Mouse (Mus musculus) cerebellum, adult 9-11 months (tissue): Measurements from ENCODE around the gene Bicra.

Source experiments
- DNase-seq: peaks from one replicate; pipeline ENCODE4 v3.0.0; 2022

The Bicra gene

DNA sequence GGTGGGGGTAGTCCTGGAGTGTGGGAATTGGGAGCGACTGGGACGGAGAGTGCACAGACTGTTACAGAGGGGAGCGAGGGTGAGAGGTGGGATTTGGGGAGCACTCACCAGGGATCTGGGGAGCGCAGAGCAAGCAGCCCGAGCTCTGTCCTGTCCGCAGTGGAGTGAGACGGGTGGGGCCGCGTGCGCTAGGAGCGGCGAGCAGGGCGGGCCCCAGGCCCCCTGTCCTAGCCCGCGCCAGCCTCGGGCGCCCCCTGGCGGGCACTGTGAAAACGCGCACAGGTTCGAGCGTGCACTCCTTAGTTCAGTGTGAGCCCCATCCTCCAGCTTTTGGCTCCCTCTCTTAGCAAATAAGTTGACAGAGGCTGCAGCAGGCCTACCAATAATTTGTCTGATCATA lies 80.4 kb downstream of the Bicra start, which contains the start of gene Ehd2:
TSS of gene Ehd2 (minus strand) at position 256 of the 400 bp plus-strand sequence.
- DNase-seq: peak; percentile 75

DNA sequence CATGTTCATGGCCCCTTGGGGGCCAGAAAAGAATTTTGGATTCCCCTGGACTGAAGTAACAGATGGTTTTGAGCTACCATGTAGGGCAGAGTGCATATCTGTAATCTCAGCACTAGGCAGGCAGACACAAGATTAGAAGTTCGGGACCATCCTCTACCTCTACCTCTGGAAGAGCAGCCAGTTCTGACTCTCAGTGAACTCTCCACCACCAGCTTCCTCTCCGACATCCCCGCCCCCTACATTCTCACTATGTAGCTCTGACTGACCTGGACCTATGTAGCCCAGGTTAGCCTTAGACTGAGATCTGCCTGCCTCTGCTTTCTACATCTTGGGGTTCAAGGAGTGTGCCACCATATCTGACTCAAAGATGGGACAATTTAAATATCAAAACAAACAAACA lies 81.2 kb downstream of the Bicra start:
- peak; percentile 14 for DNase-seq

DNA sequence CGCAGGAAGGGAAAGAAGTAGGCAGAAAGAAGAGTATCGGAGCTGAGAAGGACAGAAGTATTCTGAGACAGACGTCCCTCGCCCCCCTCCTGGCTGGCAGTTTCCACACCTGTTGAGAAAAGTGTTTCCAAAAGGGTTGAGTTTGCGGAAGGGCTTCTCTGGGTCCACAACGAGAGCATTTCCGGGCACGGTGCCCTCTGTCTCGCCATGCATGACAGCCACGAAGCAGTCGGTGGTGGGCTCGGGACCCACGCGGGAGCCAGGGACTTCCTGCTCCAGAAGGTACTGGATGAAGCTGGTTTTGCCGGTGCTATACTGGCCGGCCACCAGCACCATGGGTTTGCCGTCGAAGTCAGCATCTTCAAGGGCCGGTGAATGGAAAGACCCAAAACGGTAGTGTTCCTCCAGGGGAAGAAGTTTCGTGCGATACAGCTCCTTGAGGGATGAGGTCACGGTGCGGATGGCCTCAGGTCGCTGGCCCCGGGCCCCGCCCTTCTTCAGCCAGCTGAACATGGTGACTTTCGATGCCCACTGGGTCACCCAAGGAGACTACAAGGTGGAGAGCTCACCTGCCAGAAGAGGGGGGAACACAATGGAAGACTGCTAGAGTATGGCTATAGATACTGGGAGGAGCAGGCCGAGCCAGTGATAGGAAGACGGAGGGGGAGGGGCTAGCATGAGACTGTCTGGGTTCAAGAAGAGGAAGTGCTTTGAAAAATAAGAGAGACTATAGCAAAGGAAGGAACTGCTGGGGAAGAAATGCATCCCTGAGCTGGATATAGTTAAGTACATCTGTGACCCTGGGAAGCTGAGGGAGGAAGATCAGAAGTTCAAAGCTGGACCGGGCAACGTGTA lies 83.7 kb downstream of the Bicra start:
- no peak for DNase-seq

DNA sequence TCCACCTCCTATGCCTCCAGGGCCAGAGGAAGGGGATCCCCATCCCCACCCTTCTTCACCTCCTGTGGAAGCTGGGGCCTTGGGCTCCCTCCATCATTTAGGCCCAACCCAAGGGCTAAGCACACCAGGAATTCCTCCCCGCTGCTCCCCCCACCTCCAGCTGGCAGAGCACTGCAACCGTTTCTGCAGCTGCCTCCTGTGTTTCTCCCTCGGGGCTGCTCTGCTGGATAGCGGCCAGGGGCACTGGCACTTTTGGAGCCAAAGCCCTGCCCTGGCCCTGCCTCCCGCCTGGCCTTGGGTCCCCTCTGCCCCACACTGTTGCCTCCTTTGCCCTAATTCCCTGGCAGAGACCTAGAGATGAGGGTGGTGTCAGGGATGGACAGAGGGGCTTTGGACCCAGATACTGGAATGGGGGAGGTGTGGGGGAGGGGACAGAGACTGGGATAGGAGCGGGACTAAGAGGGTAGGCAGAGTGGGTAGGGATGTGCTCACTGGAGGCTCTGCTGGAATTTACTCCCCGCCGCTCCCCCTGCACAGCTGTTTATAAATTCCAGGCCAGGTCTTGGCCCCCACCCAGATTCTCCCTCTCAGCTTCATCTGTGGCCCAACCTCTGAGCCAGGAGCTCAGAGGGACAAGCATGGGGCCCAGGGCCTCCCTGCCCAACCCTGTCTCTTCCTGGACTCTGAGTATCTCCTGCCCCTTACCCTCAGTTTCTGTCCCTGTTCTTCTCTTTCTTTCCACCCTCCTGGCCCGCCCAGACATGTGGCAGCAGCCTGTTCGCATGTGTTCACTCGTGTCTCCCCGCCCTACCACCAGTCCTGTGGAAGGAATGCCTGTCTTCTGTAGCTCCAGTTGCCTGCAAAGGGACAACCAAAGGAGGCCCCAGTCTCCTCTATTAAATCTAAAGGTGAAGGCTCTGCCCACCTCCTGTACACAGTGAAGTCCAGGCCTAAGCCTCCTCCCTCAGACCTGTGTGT lies 85.1 kb downstream of the Bicra start:
- no peak for DNase-seq

DNA sequence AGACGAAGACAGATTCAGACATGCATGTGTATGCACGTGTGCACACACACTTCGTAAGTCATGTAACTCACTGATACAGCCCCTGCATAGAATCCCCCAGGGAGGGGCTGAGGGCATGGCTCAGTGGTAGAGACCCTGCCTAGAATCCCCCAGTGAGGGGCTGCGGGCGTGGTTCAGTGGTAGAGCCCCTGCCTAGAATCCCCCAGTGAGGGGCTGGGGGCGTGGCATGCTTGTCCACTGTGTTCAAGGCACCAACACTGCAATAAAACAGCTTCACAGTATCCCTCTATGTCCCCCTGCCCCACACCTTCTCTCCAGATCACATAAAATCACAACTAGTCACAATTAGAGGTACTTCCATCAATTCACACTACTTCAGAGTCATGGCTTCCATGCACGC lies 85.9 kb downstream of the Bicra start:
- no peak for DNase-seq

DNA sequence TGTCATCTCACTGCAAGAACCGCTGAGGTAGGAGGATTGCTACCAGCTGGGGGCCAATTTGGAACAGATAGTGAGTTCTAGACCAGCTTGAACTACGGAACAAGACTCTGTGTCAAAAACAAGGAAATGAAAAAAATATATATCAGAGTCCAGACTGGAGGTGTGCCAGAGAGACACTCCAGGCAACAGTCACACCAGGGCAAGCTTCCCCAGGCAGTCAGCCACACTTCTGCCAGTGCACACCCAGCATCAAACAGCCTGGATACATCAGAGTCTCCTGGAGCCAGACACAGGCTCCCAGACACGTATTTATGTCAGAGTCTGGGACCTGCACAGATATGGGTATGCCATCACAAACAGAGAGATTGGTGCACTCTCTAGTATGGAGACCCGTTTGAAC lies 86.5 kb downstream of the Bicra start:
- DNase-seq: no peak

DNA sequence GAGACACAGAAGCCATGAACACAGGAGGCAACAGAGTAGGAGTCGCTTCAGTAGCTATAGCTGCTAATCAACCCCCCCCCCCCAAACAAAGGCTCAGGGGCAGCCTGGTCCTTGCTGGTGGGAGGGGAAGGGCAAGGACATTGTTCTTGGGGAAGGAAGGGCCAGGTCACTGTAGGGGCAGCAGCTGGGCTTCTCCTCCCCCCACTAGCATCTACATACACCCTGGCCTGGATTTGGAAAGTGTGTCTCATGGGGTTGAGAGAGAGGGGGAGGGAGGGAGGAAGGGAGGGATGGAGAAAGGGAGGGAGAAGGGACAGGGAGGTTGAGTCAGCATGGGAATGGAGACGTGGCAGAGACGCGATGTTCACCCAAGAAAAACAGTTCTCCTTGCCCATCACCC lies 87.0 kb downstream of the Bicra start:
- no peak for DNase-seq

DNA sequence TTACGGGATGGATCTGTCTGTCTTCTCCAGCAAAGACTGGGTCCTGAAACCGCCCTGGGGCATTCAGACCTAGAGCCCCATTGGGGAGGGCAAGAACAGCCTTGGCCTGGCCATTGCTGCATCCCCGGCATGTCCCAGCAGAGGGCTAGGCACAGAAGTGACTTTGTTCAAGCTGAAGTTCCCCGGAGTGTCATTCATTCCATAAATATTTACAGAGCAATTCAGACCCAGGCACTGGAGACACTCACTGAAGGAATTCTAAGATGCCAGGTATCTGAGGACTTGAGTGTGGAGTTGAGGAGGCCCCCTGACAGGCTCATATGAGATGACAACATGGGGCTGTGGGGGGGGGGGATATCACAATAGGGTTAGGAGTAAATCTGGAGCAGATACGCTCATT lies 91.6 kb downstream of the Bicra start:
- DNase-seq: no peak

DNA sequence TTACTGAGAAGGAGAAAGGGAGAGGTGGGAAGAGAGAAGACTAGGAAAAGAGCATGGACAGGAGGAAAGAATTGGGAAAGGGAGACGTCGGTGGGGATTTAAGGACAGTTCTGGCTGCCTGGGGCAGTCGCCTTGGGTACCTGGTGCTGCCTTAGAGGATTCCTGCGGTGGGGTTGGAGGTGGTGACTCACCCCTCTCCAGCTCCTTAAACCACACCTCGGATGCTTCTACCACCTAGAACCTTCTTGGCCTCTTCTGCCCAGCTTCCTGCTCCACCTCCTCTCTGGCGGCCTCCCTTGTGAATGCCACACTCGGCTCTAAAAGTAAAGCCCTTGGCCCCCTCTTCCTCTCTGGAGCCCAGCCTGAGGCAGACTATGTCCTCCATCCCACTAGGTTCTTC lies 92.2 kb downstream of the Bicra start:
- no peak for DNase-seq

DNA sequence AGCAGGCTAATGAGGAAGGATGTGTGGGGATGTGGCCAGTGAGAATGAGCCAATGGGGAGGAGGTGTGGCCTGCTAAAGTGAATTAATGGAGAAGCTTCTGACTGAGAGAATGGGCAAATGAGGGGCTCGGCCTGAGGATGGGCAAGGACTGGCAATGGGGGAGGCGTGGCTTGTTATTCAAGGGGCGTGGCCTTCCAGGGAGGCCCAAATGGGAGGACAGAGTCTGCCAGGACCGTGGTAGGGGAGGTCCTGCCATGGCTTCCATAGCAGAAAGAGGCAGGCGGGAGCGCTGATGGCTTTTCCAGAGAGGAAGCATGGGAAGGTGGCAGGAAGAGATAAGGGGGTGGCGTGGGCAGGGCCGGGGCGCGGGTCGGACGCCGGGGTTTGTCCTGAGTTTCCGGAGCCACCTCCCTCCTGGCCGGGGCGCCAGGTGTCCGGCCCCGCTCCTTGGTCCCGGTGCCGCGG lies 92.7 kb downstream of the Bicra start:
- DNase-seq: no peak

DNA sequence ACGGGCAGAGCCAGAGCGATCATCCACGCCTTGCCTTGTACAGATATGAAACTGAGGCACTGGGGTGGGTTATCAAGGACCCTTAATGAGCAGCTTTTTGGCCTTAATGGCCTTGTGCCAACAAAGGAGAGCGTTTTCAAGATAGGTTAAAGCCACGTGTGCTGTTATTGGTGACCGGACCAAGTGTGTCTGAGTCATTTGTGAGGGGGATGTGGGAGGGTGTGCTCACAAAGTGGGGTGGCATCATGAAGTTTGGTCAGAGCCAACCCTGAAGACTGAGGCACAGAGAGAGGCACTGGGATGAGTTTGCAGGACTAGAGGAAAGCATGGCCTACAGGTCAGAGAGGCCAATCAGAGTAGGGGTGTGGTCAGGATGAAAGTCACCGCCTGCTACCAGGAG lies 93.3 kb downstream of the Bicra start:
- no peak for DNase-seq

DNA sequence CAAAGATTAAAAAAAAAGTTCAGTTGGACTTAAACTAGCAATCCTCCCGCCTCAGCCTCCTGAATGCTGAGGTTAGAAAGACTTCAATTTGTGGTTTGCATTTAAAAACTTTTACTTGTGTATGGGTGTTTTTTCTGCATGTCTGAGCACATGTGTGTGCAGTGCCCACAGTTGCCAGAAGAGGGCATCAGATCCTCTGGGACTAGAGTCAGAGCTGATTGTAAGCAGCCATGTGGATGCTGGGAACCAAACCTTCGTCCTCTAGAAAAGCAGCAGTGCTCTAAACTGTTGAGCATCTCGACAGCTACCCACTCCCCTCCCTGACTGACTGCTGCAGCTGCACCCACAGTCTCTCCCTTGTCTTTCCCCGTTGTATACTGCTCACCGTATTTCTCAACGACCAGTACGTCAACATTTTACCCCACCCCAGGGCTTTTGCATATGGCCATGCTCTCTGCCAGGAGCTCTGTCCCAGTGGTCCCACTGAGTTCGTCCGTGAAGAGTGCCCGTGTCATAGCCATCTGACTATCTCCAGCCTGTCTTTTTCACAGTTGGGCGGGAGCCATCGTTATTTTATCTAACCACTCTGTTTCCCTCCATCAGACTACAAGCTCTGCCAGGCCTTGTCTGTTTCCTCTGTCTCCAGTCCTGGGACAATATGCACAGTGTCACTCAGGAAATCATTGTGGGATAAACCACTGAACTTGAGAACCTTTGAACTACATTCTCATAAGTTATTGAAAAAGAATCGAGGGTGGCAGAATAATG lies 94.2 kb downstream of the Bicra start:
- no peak for DNase-seq

DNA sequence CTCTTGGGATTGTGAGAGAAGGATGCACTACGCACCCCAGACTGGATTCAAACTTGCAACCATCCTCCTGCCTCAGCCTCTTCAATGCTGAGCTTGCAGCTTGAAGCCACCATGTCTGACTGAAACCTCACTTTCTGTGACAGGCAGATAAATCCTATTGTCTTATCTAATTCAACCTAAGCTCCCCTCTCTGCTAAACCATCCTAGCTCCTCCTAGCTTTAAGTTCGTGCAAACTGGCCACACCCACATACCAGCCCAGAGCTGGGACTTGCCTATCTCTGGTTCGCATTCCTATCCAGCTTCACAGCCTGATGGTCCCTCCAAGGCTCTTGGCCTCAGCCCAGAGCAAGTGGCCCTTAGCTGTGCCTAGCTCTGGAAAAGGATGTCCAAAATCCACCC lies 95.3 kb downstream of the Bicra start:
- no peak for DNase-seq

DNA sequence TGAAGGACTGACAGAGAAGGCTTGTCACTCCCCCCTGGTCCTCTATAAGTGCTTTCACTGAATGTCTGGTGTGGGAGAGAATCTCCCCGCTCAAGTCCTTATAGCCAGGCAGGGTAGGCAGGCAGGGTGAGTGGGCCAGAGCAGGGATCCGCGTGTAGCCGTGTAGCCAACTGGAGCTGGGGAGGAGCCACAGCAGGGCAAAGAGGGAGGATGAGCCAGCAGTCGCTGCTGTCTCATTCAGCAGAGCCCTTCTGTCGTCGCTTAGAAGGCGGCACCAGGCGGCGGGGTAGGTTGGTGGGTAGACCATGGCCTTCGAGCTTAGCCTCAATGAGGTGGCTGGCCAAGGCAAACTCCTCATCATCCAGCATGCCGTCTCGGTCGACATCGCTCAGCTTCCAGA lies 97.7 kb downstream of the Bicra start:
- DNase-seq: no peak

DNA sequence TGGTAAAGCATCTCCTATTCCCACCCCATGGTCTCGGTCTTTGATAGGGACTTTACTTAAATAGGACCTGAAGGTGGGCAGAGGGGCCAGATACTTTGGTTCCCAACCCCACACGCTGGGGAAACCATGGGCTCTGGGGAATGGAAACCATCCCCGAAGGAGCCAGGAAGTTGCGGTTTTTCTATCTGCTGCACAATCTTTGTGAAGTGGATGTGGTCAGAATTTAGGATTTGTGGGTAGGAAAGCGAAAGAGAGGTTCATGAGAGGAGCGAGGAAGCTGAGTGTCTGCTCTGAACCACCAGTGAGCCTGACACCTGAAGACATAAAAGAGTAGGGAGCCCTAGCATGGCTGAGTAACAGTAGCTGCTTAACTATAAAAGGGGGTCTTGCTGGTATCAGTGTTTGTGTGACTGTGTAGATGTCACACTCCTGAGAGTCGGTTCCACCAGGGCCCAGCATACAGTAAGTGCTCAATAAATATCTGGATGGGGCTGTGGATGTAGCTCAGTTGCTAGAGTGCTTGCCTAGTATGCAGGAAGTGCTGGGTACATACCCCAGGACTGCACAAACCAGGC lies 98.4 kb downstream of the Bicra start:
- no peak for DNase-seq

DNA sequence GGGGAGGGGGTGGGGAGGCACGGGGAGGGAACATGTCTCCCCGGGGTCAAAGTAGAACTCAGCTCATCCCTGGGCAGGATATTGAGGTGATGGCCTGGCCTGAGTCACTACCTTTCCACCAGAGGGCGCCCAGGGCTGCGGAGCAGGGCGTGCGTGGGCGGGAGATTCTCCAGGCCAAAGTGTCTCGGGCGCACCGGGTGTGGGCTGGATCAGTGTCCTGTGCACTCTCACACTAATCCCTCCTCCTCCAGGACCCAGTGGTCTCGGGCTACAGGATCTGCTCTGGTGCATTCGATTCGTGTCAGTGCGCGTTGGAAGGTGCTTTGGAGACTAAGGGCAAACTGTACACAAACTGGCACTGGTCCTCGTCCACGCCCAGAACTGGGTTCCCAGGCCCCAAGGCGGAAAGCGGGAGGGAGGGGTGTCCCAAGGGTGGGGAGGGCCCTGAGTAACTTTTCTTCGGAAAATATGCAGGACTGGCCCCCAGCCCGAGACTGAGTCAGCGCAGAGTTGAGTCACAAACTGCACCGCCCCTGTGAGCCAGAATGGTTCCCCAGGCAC lies 99.3 kb downstream of the Bicra start:
- DNase-seq: peak; percentile 85

DNA sequence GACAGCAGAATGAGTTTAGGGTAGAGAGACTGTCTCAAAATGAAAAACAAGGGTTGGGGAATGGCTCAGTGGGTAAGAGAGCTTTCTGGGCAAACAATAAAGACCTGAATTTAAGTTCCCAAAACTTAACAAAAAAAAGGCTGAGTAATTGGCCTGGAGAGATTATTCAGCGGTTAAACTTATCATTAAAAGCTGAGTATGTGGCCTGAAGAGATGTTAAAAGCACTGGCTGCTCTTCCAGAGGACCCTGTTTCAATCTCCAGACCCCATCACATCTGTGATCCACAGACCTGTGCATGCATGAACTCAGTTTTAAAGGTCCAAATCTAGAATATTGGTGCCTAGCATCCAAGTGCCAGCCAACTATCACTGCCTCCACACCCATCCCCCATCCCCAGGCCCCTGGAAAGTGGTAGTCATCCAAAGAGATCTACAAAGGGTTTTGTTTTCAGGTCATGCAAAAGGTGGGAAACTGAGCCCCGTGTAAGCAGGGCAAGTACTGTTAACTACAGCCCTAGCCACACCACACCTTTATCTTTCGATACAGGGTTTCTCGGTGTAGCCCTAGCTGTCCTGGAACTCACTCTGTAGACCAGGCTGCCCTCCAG lies 100.0 kb downstream of the Bicra start:
- DNase-seq: no peak

DNA sequence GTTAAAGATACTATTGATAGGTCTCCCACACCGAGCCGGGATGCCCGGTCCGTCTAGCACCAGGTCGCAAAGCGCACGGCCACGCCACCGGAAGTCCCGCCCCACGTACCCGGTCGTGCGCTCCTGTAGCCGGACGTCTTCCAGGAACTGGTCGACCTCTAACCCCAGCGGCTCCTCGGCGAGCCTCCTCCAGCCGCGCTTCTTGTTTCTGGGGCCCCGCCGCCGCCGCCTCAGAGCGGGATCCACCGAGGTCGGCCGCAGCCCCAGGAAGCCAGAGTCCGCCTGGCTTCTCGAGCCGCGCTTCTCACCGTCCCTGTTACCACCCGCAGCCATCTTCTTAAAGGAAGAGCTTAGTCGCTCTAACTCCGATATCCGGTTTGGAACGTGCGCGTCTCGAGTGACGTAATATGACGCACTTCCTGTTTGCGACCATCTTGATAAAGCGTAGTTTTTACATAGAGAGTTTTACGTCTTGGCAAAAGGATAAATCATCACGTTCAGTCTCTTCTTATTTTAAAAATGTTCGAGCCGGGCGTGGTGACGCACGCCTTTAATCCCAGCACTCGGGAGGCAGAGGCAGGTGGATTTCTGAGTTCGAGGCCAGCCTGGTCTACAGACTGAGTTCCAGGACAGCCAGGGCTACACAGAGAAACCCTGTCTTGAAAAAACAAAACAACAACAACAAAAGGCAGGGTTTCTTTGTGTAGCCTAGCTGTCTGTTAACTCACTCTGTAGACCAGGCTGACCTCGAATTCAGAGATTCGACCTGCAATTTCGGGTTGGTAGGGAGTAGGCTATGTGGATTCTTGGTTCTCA lies 101.8 kb downstream of the Bicra start, which contains the start of gene Nop53:
TSS of gene Nop53 (minus strand) at position 354 of the 816 bp plus-strand sequence.
- DNase-seq: peak; percentile 96

DNA sequence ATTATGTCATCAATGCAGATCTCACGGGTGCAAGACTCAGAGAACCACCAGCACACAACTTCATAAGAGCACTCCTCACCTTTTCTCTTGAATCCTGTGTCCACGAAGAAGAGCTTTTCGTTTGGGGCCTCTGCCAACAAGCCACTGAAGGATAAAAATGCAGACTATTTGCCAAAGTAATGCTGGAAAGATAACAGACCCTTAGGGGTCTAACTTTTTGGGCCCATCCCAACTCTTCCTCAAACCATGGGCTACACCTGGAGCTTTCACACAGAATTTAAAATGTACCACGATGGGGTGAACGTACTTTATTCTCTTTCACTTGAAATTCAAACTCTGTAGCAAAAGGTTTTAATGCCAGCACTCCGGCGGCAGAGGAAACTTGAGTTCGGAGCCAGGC lies 102.5 kb downstream of the Bicra start:
- DNase-seq: peak; percentile 62

DNA sequence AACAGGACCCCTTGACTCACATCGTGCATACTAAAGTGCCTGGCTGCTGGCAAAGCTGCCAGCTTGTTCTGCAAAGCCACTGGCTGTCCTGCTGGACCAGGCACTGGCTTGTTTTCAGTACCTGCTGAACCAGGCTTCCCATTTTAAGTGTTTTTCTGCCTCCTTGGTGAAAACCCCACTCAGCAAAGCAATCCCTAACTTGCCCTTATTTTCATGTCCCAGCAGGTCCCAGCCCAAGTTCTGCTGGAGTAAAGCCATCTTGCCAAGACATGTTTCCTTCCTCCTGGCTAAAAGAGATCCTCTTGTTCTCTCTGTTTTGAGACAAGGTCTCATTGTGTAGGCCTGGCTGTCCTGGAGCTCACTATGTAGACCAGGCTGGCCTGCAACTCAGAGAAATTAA lies 103.4 kb downstream of the Bicra start:
- DNase-seq: no peak

DNA sequence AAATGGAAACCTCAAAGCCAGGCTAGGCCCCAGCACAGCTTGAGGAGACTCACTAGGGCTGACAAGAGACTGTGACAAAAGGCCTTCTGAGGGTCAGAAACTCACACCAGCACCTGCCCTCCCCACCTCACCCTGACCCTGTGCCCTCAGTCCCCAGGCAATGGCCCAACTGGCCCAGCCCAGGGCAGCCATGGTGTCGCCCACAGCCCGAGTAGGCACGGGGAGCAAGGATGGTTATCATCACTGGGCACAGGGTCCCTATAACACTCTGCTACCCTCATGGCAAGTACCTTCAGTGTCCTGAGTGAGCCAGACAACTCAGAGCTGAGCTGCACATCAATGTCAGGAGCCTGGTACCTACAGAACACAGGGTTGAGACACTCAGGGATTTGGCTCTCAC lies 109.1 kb downstream of the Bicra start:
- no peak for DNase-seq
